Comparison of ENCODE assay signal across 21 mouse cellular contexts in the genomic region with DNA sequence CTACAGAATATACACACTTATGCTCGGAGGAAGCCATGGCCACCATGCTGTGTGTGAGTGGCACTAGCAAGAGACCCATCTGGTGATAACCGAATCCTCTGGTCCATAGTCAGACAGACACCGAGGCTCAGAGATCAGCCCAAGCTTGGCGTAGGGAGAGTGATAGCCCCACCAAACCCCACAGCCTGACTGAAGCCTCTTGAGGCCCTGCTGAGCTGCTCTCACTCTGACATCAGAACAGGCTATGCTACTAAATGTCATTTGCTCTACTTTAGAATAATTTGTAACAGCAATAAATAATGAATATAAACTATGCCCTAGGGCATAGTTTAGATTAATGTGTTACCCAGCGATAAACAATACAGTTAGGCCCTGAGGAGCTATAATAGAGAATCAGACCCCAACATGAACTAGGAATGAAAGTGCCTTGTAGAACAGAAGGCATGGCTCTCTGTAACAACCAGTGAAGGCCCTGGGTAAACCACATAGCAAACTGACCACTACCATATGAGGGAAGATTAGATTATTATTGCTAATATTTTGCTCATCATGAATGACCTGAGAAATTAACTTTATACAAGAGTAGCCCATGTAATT.
"Had no signal": no experiment of that assay in that cellular context is flagged by ENCODE, and none has a peak within 500 bp of the region (broad histone marks: within the 10 kb centered on the region; RNA-seq: fewer than 3 reads in every experiment).

No protein-coding gene starts in this region.

- H3K9ac ChIP-seq: liver, embryonic 13.5 days; liver, embryonic 15.5 days; liver, postnatal 0 days; lung, embryonic 15.5 days; midbrain, embryonic 13.5 days; midbrain, embryonic 15.5 days; stomach, embryonic 15.5 days had no signal

- H3K27me3 ChIP-seq: liver, embryonic 13.5 days; liver, embryonic 15.5 days; lung, embryonic 15.5 days; megakaryocyte, embryonic 14.5 days; midbrain, embryonic 13.5 days; midbrain, embryonic 15.5 days; stomach, embryonic 15.5 days had no signal

- H3K4me3 ChIP-seq: liver, embryonic 13.5 days; liver, embryonic 15.5 days; lung, embryonic 15.5 days; megakaryocyte, embryonic 14.5 days; midbrain, embryonic 13.5 days; midbrain, embryonic 15.5 days; myocyte; stomach, embryonic 15.5 days had no signal

- DNase-seq: liver, embryonic 13.5 days; liver, postnatal 0 days; lung, adult 2 months; lung, postnatal 14 days; lung, postnatal 36 days; right cerebral cortex, postnatal 14 days; thymus, adult 2 months; thymus, postnatal 25 days; thymus, postnatal 4 days had no signal

- H3K9me3 ChIP-seq: liver, embryonic 13.5 days; liver, embryonic 15.5 days; lung, embryonic 15.5 days; megakaryocyte, embryonic 14.5 days; midbrain, embryonic 13.5 days; midbrain, embryonic 15.5 days; stomach, embryonic 15.5 days had no signal

- H3K4me2 ChIP-seq: liver, embryonic 11.5 days; liver, embryonic 13.5 days; liver, embryonic 15.5 days; lung, embryonic 15.5 days; midbrain, embryonic 11.5 days; midbrain, embryonic 13.5 days; midbrain, embryonic 15.5 days; stomach, embryonic 15.5 days had no signal

- H3K27ac ChIP-seq: liver, embryonic 13.5 days; liver, embryonic 15.5 days; lung, embryonic 15.5 days; macrophage; midbrain, embryonic 13.5 days; midbrain, embryonic 15.5 days; stomach, embryonic 15.5 days; stomach, postnatal 0 days had no signal

- ATAC-seq: liver, postnatal 0 days; lung, postnatal 0 days; midbrain, embryonic 13.5 days; midbrain, embryonic 15.5 days had no signal

- H3K4me1 ChIP-seq: liver, embryonic 13.5 days; liver, embryonic 15.5 days; lung, embryonic 15.5 days; megakaryocyte, embryonic 14.5 days; midbrain, embryonic 13.5 days; midbrain, embryonic 15.5 days; stomach, embryonic 15.5 days had no signal

- H3K36me3 ChIP-seq: liver, embryonic 13.5 days; liver, embryonic 15.5 days; midbrain, embryonic 13.5 days had no signal
